Mouse (Mus musculus) left cerebral cortex, adult 8-10 months (tissue): ENCODE results near the gene B4galt3. TPM values are rescaled to one million over a fixed set of nuclear protein-coding genes. Genes with fewer than 3 reads are reported as not detected.

Experiments used
- total RNA-seq, 4 experiments: library from RNA; stranded (reverse); gene quantifications; 2 replicates each; pipeline ENCODE4 v1.2.4; 2022

The B4galt3 gene
- total RNA-seq, 4 experiments from 2014 or later = 60.7 to 69.2 (median 63.4) TPM

Other genes starting within 250 kb of the B4galt3 start
- 10 to 100 TPM; 10.6 to 36.7 (median 22.6) TPM for gene Fcgr3, start 205.4 kb upstream of the B4galt3 start, total RNA-seq
- 1 to 10 TPM; 1.0 to 1.8 (median 1.2) TPM for gene Cfap126, start 156.4 kb upstream of the B4galt3 start, total RNA-seq
- gene Sdhc, start 119.7 kb upstream of the B4galt3 start, total RNA-seq = 100 to 1,000 TPM; 196 to 228 (median 209) TPM
- under 1 TPM; 0.30 to 0.53 (median 0.35) TPM for gene Mpz, start 119.6 kb upstream of the B4galt3 start, total RNA-seq
- gene Pcp4l1, start 74.1 kb upstream of the B4galt3 start, total RNA-seq = 100 to 1,000 TPM; 165 to 185 (median 176) TPM
- under 1 TPM; 0.14 to 0.55 (median 0.31) TPM for gene Nr1i3, start 56.4 kb upstream of the B4galt3 start, total RNA-seq
- 10 to 100 TPM; 70.2 to 87.9 (median 76.7) TPM for gene Tomm40l, start 47.8 kb upstream of the B4galt3 start, total RNA-seq
- gene Apoa2, start 45.3 kb upstream of the B4galt3 start, total RNA-seq = 1 to 10 TPM; 1.7 to 2.8 (median 2.6) TPM
- gene Fcer1g, start 36.0 kb upstream of the B4galt3 start, total RNA-seq = 10 to 100 TPM in 3 of 4 experiments, 1 to 10 TPM in 1; 9.1 to 63.9 (median 28.2) TPM
- gene Adamts4, start 19.9 kb upstream of the B4galt3 start, total RNA-seq = 10 to 100 TPM; 13.0 to 14.1 (median 13.3) TPM
- gene Ndufs2, start 18.9 kb upstream of the B4galt3 start, total RNA-seq = 100 to 1,000 TPM; 285 to 306 (median 298) TPM
- 10 to 100 TPM; 29.1 to 35.0 (median 30.4) TPM for gene Ppox, start 10.9 kb downstream of the B4galt3 start, total RNA-seq
- gene Usp21, start 17.7 kb downstream of the B4galt3 start, total RNA-seq = 10 to 100 TPM; 46.5 to 56.3 (median 50.5) TPM
- 100 to 1,000 TPM; 103 to 116 (median 110) TPM for gene Ufc1, start 24.7 kb downstream of the B4galt3 start, total RNA-seq
- gene Dedd, start 58.8 kb downstream of the B4galt3 start, total RNA-seq = 10 to 100 TPM; 35.0 to 39.7 (median 37.4) TPM
- gene Nit1, start 75.3 kb downstream of the B4galt3 start, total RNA-seq = 10 to 100 TPM; 35.8 to 48.8 (median 43.5) TPM
- 100 to 1,000 TPM; 107 to 204 (median 164) TPM for gene Pfdn2, start 75.3 kb downstream of the B4galt3 start, total RNA-seq
- 10 to 100 TPM in 3 of 4 experiments, 1 to 10 TPM in 1; 10.0 to 12.8 (median 12.4) TPM for gene Klhdc9, start 90.5 kb downstream of the B4galt3 start, total RNA-seq
- gene Nectin4, start 99.8 kb downstream of the B4galt3 start, total RNA-seq = 1 to 10 TPM; 4.3 to 4.9 (median 4.6) TPM
- 1 to 10 TPM; 2.1 to 5.5 (median 3.0) TPM for gene Arhgap30, start 118.6 kb downstream of the B4galt3 start, total RNA-seq
- gene Usf1, start 141.0 kb downstream of the B4galt3 start, total RNA-seq = 100 to 1,000 TPM in 1 of 4 experiments, 10 to 100 TPM in 3; 89.5 to 102 (median 96.9) TPM
- 1 to 10 TPM; 1.5 to 3.2 (median 2.4) TPM for gene Tstd1, start 148.5 kb downstream of the B4galt3 start, total RNA-seq
- gene F11r, start 167.2 kb downstream of the B4galt3 start, total RNA-seq = 10 to 100 TPM in 2 of 4 experiments, 1 to 10 TPM in 2; 7.7 to 10.3 (median 9.1) TPM
- gene Alyref2, start 233.2 kb downstream of the B4galt3 start, total RNA-seq = 1 to 10 TPM; 4.2 to 6.5 (median 4.6) TPM